Mouse (Mus musculus): ENCODE data around the gene Vwa5b2.

The Vwa5b2 gene

GRCm38 (mm10) chr16:20589366-20589938 is at the start of gene Vwa5b2:
Gene Vwa5b2, plus strand, starts transcription at chr16:20589471.
- DNase-seq (ENCODE audit: low read depth, low spot score): no peak

GRCm38 (mm10) chr16:20539649-20540048 is 49.6 kb upstream of the Vwa5b2 start:
- DNase-seq (ENCODE audit: low read depth, low spot score): no peak

DNA sequence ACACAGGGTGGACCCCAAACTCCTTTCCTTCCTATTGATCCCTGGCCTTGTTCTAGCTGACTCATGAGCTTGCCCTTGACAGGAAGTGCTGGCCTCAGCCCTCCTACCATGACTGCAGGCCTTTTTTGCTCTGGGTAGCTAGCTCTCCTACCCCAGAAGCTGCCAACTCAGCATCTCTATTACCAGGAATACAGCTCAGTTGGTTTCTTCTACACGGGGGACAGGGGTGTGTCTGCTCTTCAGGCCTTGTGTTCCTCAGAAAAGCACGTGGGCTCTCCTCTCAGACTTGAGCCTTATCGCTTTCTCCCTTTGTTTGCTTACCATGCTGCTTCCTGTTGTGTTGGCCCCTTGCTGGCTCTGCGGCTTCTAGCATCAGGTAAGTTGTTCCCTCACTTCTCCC is 48.8 kb upstream of the Vwa5b2 start:
- DNase-seq (ENCODE audit: low read depth, low spot score): no peak

- no peak for DNase-seq (ENCODE audit: low read depth, low spot score)
Observed at GRCm38 (mm10) chr16:20545696-20546095, 43.6 kb upstream of the Vwa5b2 start.

- DNase-seq (ENCODE audit: low read depth, low spot score): no peak
Observed at GRCm38 (mm10) chr16:20547423-20547822, 41.8 kb upstream of the Vwa5b2 start.

DNA sequence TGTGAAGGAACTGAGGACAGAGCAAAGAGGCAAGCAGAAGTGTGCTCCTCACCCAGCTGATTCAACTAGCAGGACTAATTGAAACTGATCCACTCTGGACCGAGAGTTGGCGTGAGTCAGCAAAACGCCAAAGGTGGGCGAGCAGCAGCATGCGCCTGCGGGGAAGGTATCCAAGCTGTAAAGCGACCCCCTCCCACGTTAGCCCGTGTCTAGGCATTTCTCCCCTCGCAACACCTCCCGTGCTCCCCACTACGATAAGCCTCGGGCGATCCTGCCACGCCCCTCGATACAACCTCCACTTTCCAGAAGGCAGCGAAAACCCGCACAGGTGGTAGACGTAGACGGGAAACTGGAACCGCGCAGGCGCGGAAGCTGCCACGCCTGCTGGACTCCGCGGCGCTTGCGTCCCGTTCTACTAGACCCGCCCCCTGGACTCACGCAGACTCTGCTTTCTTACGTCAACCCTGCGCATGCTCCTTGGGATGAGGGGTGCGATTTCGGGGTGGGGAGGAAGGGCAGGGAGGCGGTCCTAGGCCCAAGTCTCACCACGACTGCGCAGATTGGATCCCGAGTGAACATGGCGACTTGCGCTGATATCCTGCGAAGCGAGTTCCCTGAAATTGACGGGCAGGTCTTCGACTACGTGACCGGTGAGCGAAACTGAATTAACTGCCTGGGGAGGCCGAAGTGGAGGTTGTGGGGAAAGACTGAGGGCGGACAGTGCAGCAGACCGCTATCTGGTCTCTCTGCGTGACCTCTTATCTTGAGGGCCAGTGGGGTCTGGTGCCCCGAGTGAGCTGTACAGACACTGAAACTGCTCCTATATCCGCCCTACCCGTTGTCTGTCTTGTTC is 40.9 kb upstream of the Vwa5b2 start, which contains the start of gene Abcf3:
Abcf3 (plus strand) TSS at position 482 of the 853 bp plus-strand sequence.
- DNase-seq (ENCODE audit: low read depth, low spot score): peak; percentile 100

DNA sequence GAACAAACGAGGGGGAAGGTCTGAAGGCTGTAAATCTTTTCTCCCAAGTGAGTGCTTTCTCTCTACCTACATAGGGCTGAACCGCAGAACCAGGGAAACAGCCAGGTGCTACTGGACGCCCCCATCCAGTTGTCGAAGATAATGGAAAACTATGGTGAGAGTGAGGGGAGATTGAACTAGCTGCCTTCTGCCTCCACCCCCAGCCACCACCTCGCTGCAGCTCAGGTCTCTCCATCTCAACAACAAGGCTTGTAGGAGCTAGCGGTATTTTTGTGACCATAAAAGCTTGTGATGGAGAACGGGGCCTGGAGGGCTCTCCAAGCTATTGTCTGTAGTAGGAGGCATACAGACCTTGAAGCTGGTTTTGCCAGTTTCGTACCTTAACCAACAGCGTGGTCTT is 40.1 kb upstream of the Vwa5b2 start:
- DNase-seq (ENCODE audit: low read depth, low spot score): no peak

DNA sequence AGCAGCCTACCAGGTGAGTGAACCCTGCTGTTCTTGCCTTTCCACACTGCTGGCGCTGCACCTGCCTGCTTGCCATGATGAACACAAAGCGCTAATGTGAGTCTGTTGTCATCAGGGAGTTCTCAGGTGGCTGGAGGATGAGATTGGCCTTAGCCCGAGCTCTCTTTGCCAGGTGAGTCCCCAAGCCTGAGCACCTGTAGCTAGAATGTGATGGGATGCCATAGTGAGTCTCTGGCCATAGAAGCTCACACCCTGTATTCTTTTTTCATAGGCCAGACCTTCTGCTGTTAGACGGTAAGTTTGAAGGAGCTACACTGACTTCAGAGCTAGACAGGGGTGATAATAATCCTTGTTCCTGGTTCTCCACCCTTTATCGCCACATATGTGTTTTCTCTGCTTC is 37.6 kb upstream of the Vwa5b2 start:
- DNase-seq (ENCODE audit: low read depth, low spot score): no peak

DNA sequence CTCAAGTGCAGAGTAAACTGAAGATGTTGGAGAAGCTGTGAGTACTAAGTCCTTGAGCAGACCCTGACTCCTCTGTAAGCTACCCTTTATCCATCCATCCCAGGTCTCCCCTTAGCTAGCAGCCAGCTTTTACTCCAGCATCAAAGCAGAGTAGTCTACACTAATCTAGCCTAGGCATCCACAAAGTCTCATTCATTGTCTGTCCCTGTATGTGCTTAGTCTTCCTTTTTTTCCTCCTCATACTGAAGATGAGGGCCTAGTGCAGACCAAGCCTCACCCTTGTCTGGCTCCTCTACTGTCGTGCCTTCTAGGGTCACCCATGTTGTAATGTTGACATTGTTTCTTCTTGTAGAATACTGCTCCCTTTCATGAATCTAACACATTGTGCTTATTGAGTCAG is 36.7 kb upstream of the Vwa5b2 start:
- no peak for DNase-seq (ENCODE audit: low read depth, low spot score)

GRCm38 (mm10) chr16:20555000-20555399 is 34.3 kb upstream of the Vwa5b2 start:
- no peak for DNase-seq (ENCODE audit: low read depth, low spot score)

GRCm38 (mm10) chr16:20557381-20557780 is 31.9 kb upstream of the Vwa5b2 start:
- DNase-seq (ENCODE audit: low read depth, low spot score): no peak

GRCm38 (mm10) chr16:20565075-20565474 is 24.2 kb upstream of the Vwa5b2 start:
- DNase-seq (ENCODE audit: low read depth, low spot score): no peak

- no peak for DNase-seq (ENCODE audit: low read depth, low spot score)
Observed at GRCm38 (mm10) chr16:20589939-20590679, 838 bp downstream of the Vwa5b2 start.

DNA sequence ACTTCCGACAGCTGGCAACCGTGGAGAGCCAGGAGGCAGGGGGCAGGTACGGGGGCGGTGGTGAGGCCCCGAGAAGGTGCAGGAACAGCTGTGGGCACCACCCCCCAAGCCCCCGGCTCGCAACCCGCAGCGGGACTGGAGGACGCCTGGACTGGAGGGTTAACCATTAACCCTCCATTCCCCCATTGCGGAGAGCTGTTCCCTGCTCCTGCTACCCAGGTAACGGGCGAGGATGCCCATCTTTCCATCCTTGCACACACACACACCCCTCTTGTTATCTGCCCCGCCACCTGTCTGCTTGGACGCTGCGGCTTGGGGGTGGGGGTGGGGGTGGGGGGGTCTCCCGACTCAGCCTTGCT is 1.4 kb downstream of the Vwa5b2 start:
- no peak for DNase-seq (ENCODE audit: low read depth, low spot score)

DNA sequence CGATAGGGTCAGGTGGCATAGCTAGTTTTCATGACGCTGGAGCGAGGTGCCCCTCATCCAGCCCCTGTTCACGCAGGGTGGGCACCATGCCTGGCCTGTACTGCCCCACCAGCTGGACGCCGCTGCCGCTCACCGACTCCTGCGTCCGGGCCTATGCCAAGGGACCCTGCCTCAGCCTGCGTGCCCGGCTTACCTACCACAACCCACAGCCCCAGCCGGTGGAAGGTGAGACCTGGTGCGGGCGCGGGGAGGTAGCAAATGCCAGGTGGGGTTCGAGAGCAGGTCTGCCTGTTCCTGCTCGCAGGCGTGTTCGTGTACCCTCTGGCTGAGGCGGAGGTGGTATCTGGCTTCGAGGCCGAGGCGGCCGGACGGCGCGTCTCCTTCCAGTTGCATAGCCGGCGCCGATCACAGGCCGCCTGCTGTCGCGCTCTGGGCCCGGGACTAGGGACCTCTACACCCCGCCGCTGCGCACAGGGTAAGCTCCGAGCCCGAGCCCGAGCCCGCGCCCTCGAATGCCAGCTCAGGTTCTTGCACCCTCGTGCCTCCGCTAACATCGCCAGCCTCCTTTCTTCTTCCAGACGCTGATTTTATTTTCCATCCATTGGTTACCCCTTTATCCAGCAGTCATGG is 1.9 kb downstream of the Vwa5b2 start:
- no peak for DNase-seq (ENCODE audit: low read depth, low spot score)

- DNase-seq (ENCODE audit: low read depth, low spot score): no peak
Observed at GRCm38 (mm10) chr16:20595060-20595673, 5.9 kb downstream of the Vwa5b2 start.

DNA sequence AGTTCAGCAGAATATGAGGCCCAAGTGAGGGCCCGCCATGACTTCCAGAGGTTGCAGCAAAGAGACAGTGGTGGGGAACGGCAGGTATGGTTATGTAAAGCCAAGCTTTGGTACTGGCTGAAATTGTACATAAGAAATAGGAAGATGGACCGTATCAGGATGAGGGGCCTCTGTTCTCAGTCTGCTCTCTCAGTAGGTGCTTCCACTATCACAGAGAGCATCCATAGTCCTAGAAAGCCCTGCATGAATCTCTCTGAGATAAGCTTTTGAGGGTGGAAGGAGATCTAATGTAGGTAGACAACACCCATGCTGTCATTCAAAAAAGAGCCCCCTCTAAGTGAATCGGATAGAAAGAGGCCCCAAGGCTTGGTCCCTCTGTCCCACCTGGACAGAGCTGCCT is 6.5 kb downstream of the Vwa5b2 start:
- DNase-seq (ENCODE audit: low read depth, low spot score): no peak

GRCm38 (mm10) chr16:20596687-20597441 is 7.6 kb downstream of the Vwa5b2 start:
- no peak for DNase-seq (ENCODE audit: low read depth, low spot score)

- DNase-seq (ENCODE audit: low read depth, low spot score): no peak
Observed at GRCm38 (mm10) chr16:20600511-20600910, 11.2 kb downstream of the Vwa5b2 start.

DNA sequence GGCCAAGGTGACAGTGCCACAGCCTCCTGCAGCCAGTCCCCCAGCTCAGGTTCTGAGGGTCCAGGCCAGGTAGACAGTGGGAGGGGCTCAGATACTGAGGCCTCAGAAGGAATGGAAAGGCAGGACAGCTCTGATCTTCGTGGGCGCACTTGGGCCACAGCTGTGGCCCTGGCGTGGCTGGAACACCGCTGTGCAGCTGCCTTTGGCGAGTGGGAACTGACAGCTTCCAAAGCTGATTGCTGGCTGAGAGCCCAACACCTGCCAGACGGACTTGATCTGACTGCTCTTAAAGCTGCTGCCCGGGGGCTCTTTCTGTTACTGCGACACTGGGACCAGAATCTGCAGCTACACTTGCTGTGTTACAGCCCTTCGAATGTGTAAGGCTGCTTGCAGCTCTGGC is 15.4 kb downstream of the Vwa5b2 start:
- DNase-seq (ENCODE audit: low read depth, low spot score): no peak
